Mouse (Mus musculus) liver, embryonic 15.5 days (tissue): ENCODE measurements at regions not wholly inside any gene's neighbourhood (a gene's known extent, or its start where the extent isn't known, plus 50 kb on each side); places are given as distances from the start of the nearest gene placed in this dataset.
"Not testable (repeated sequence)": the region's sequence is repeated elsewhere in the genome, so short reads cannot be mapped to it uniquely, and the experiment has no call there.

Experiments used
- ATAC-seq: fragments of 200-750 bp; cut with Nextera tagmentation; 2 replicates; pipeline ENCODE4 v1.8.0; 2017; ENCODE audit warnings: moderate number of reproducible peaks, mild to moderate bottlenecking, moderate library complexity; ENCODE audit not compliant: insufficient read depth
- H3K27ac ChIP-seq: fragments of 300-500 bp; sonication (generic); replicated peaks from 2 replicates; pipeline ENCODE4 v1.5.1; 2015; ENCODE audit warnings: mild to moderate bottlenecking, inconsistent platforms
- H3K27me3 ChIP-seq: fragments of 300-500 bp; sonication (generic); 2 replicates; pipeline ENCODE4 v1.6.1; 2015; ENCODE audit warnings: mild to moderate bottlenecking, inconsistent platforms
- H3K36me3 ChIP-seq: fragments of 300-500 bp; sonication (generic); replicated peaks from 2 replicates; pipeline ENCODE4 v1.6.1; 2015; ENCODE audit warnings: moderate library complexity, mild to moderate bottlenecking, inconsistent platforms
- H3K4me1 ChIP-seq: fragments of 300-500 bp; sonication (generic); replicated peaks from 2 replicates; pipeline ENCODE4 v1.6.1; 2015; ENCODE audit warnings: inconsistent platforms
- H3K4me2 ChIP-seq: fragments of 300-500 bp; sonication (generic); 2 replicates; pipeline ENCODE4 v1.6.1; 2015; ENCODE audit warnings: moderate library complexity, mild to moderate bottlenecking, inconsistent platforms
- H3K4me3 ChIP-seq: fragments of 300-500 bp; sonication (generic); replicated peaks from 2 replicates; pipeline ENCODE4 v1.5.1; 2015; ENCODE audit warnings: mild to moderate bottlenecking, inconsistent platforms
- H3K9ac ChIP-seq: fragments of 300-500 bp; sonication (generic); 2 replicates; pipeline ENCODE4 v1.6.1; 2015; ENCODE audit warnings: moderate library complexity, mild to moderate bottlenecking, inconsistent platforms
- H3K9me3 ChIP-seq: fragments of 300-500 bp; sonication (generic); replicated peaks from 2 replicates; pipeline ENCODE4 v1.6.1; 2016; ENCODE audit warnings: inconsistent platforms
- WGBS: fragments of 180-500 bp; shearing (Covaris S2); methylation state at CpG from one replicate; pipeline ENCODE4 v1.1.7; 2015; ENCODE audit warnings: mixed read lengths; ENCODE audit not compliant: insufficient replicate concordance; 5-methylcytosine and 5-hydroxymethylcytosine counted together

GRCm38 (mm10) chr8:42242321-42242720 lies 825.4 kb upstream of the Frg1 start:
- not testable (repeated sequence) for H3K4me1 ChIP-seq, H3K9ac ChIP-seq, H3K9me3 ChIP-seq, ATAC-seq, H3K27me3 ChIP-seq, H3K27ac ChIP-seq, H3K4me3 ChIP-seq, H3K36me3 ChIP-seq, H3K4me2 ChIP-seq
- 45% methylated on average over 1 of the region's 1 CpGs for WGBS

GRCm38 (mm10) chr8:42219857-42220600 lies 803.2 kb upstream of the Frg1 start:
- Histone ChIP-seq H3K9ac (no peak overlapping the region), H3K4me1 (no peaks in the 10 kb centered on the region), H3K27me3 (no peaks in the 10 kb centered on the region), H3K4me2 (no peak overlapping the region), H3K9me3 (no peaks in the 10 kb centered on the region), H3K36me3 (no peaks in the 10 kb centered on the region), H3K27ac (no peak overlapping the region), H3K4me3 (no peak overlapping the region)
- WGBS, result 59% methylated on average over 2 of the region's 2 CpGs
- no peak for ATAC-seq

- H3K4me1 ChIP-seq, result no peaks in the 10 kb centered on the region
- ATAC-seq, result no peak
- WGBS, result 38% methylated on average over 2 of the region's 2 CpGs
- H3K36me3 ChIP-seq, result no peaks in the 10 kb centered on the region
- H3K9ac ChIP-seq, result no peak overlapping the region
- H3K27ac ChIP-seq, result no peak overlapping the region
- H3K9me3 ChIP-seq, result no peaks in the 10 kb centered on the region
- no peak overlapping the region for H3K4me3 ChIP-seq
- no peaks in the 10 kb centered on the region for H3K27me3 ChIP-seq
- H3K4me2 ChIP-seq, result no peak overlapping the region
Measured at GRCm38 (mm10) chr8:42210943-42211342, 794.1 kb upstream of the Frg1 start.

GRCm38 (mm10) chr8:42209989-42210388 lies 793.1 kb upstream of the Frg1 start:
- H3K9me3 ChIP-seq, result no peaks in the 10 kb centered on the region
- ATAC-seq, result no peak
- H3K27me3 ChIP-seq, result no peaks in the 10 kb centered on the region
- H3K36me3 ChIP-seq, result no peaks in the 10 kb centered on the region
- H3K27ac ChIP-seq, result no peak overlapping the region
- no peak overlapping the region for H3K4me3 ChIP-seq
- H3K9ac ChIP-seq, result no peak overlapping the region
- H3K4me1 ChIP-seq, result no peaks in the 10 kb centered on the region
- H3K4me2 ChIP-seq, result no peak overlapping the region

- H3K4me3 ChIP-seq, result no peak overlapping the region
- no peak overlapping the region for H3K9ac ChIP-seq
- H3K27ac ChIP-seq, result no peak overlapping the region
- no peak overlapping the region for H3K4me2 ChIP-seq
- H3K9me3 ChIP-seq, result no peaks in the 10 kb centered on the region
- H3K27me3 ChIP-seq, result no peaks in the 10 kb centered on the region
- H3K36me3 ChIP-seq, result no peaks in the 10 kb centered on the region
- H3K4me1 ChIP-seq, result no peaks in the 10 kb centered on the region
- WGBS, result 57% methylated on average over 5 of the region's 5 CpGs
- ATAC-seq, result no peak
Measured at GRCm38 (mm10) chr8:42197257-42197656, 780.4 kb upstream of the Frg1 start.

- ATAC-seq, result no peak
- Histone ChIP-seq H3K36me3 (no peaks in the 10 kb centered on the region), H3K4me1 (no peaks in the 10 kb centered on the region), H3K27ac (no peak overlapping the region), H3K4me2 (no peak overlapping the region), H3K4me3 (no peak overlapping the region), H3K9me3 (no peaks in the 10 kb centered on the region), H3K9ac (no peak overlapping the region), H3K27me3 (no peaks in the 10 kb centered on the region)
- WGBS, result 73% methylated on average over 1 of the region's 1 CpGs
Measured at GRCm38 (mm10) chr8:42193902-42194550, 777.2 kb upstream of the Frg1 start.

GRCm38 (mm10) chr8:42187083-42187482 lies 770.2 kb upstream of the Frg1 start:
- Histone ChIP-seq H3K9ac (no peak overlapping the region), H3K27me3 (no peaks in the 10 kb centered on the region), H3K27ac (no peak overlapping the region), H3K36me3 (no peaks in the 10 kb centered on the region), H3K4me1 (no peaks in the 10 kb centered on the region), H3K4me3 (no peak overlapping the region), H3K4me2 (no peak overlapping the region), H3K9me3 (no peaks in the 10 kb centered on the region)
- ATAC-seq, result peak; percentile 69
- 55% methylated on average over 1 of the region's 1 CpGs for WGBS

- ATAC-seq, result no peak
- Histone ChIP-seq H3K4me3 (no peak overlapping the region), H3K36me3 (no peaks in the 10 kb centered on the region), H3K4me2 (no peak overlapping the region), H3K4me1 (no peaks in the 10 kb centered on the region), H3K27me3 (no peaks in the 10 kb centered on the region), H3K9ac (no peak overlapping the region), H3K9me3 (no peaks in the 10 kb centered on the region), H3K27ac (no peak overlapping the region)
- 56% methylated on average over 4 of the region's 4 CpGs for WGBS
Measured at GRCm38 (mm10) chr8:42183288-42183878, 766.5 kb upstream of the Frg1 start.

- Histone ChIP-seq H3K4me1 (no peaks in the 10 kb centered on the region), H3K4me3 (no peak overlapping the region), H3K9ac (no peak overlapping the region), H3K27ac (no peak overlapping the region), H3K27me3 (no peaks in the 10 kb centered on the region), H3K36me3 (no peaks in the 10 kb centered on the region), H3K4me2 (no peak overlapping the region), H3K9me3 (no peaks in the 10 kb centered on the region)
- WGBS, result 64% methylated on average over 2 of the region's 2 CpGs
- ATAC-seq, result no peak
Measured at GRCm38 (mm10) chr8:42162441-42162840, 745.6 kb upstream of the Frg1 start.

GRCm38 (mm10) chr8:42157006-42157405 lies 740.1 kb upstream of the Frg1 start:
- ATAC-seq, result no peak
- no peaks in the 10 kb centered on the region for H3K27me3 ChIP-seq
- no peaks in the 10 kb centered on the region for H3K36me3 ChIP-seq
- H3K4me1 ChIP-seq, result no peaks in the 10 kb centered on the region
- 55% methylated on average over 4 of the region's 4 CpGs for WGBS
- no peak overlapping the region for H3K9ac ChIP-seq
- H3K4me2 ChIP-seq, result no peak overlapping the region
- H3K9me3 ChIP-seq, result no peaks in the 10 kb centered on the region
- H3K27ac ChIP-seq, result no peak overlapping the region
- no peak overlapping the region for H3K4me3 ChIP-seq

GRCm38 (mm10) chr8:42156588-42156987 lies 739.7 kb upstream of the Frg1 start:
- H3K9ac ChIP-seq, result no peak overlapping the region
- H3K4me3 ChIP-seq, result no peak overlapping the region
- H3K4me1 ChIP-seq, result no peaks in the 10 kb centered on the region
- no peaks in the 10 kb centered on the region for H3K27me3 ChIP-seq
- H3K36me3 ChIP-seq, result no peaks in the 10 kb centered on the region
- no peak overlapping the region for H3K4me2 ChIP-seq
- WGBS, result 38% methylated on average over 1 of the region's 1 CpGs
- H3K9me3 ChIP-seq, result no peaks in the 10 kb centered on the region
- no peak overlapping the region for H3K27ac ChIP-seq
- ATAC-seq, result no peak
